Mouse (Mus musculus): ENCODE measurements around the gene Haus6. TPM values are rescaled to one million over a fixed set of nuclear protein-coding genes. Genes with fewer than 3 reads are reported as not detected.
"Not testable (repeated sequence)": the region's sequence is repeated elsewhere in the genome, so short reads cannot be mapped to it uniquely, and the experiment has no call there.

Gene Haus6
- 21.7 and 38.2 TPM in 2 replicates for polyA plus RNA-seq (2012; rRNA removed)

- TF ChIP-seq CTCF (IDR thresholded peaks at IDR 0.05; ENCODE audit: borderline replicate concordance, control insufficient read depth, extremely low read depth, insufficient read depth, low read length, poor library complexity) (no peak), POLR2A (IDR thresholded peaks at IDR 0.05; ENCODE audit: control insufficient read depth, extremely low read depth, insufficient read depth, low read length, poor library complexity) (peak; percentile 67)
- H3K27ac ChIP-seq (ENCODE audit: control insufficient read depth, insufficient read depth, low read length): peak within 1 kb of the TSS; percentile 19; the same call in 1 of the 2 replicates
- WGBS: under 1% methylated on average over 59 of the region's 59 CpGs
Measured at GRCm38 (mm10) chr4:86611524-86612288, at the start of gene Haus6. TSS of gene Haus6 (minus strand) at chr4:86612055.

DNA sequence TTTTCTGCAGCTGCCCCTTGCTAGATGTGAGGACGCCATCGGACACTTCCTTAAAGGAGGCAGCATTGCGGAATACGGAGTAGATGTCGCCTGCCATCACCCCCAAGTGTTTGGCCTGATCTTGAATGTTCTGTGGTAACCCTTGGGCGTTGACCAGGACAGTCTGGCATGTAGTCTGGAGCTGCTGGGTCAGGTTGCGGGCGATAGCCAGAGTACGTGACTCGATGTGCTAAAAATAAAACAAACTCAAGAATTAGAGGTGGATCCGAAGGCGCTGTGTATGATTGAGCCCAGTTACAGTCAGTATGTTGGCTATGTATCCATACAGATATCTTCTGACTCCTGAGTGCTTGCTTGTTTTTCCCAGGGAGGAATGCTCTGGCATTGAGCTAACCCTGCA lies 45.3 kb upstream of the Haus6 start:
- no peak for TF ChIP-seq POLR2A (IDR thresholded peaks at IDR 0.05; ENCODE audit: control insufficient read depth, extremely low read depth, insufficient read depth, low read length, poor library complexity)
- TF ChIP-seq CTCF (IDR thresholded peaks at IDR 0.05; ENCODE audit: borderline replicate concordance, control insufficient read depth, extremely low read depth, insufficient read depth, low read length, poor library complexity): no peak
- WGBS: 97% methylated on average over 12 of the region's 12 CpGs
- H3K36me3 ChIP-seq (ENCODE audit: control insufficient read depth, insufficient read depth, low read length): peaks cover 41% of the 10 kb centered on the region

More at GRCm38 (mm10) chr4:86611524-86612288, at the start of gene Haus6:
- no peaks in the 10 kb centered on the region for H3K27me3 ChIP-seq (ENCODE audit: control insufficient read depth, insufficient read depth, low read length)
- DNase-seq: peak; percentile 88
- H3K36me3 ChIP-seq (ENCODE audit: control insufficient read depth, insufficient read depth, low read length): no peaks in the 10 kb centered on the region
- H3K4me3 ChIP-seq (ENCODE audit: control insufficient read depth, insufficient read depth, low read length): peak within 1 kb of the TSS; percentile 69
- H3K4me1 ChIP-seq (replicated peaks; ENCODE audit: control insufficient read depth, insufficient read depth, low read length): peaks cover 6% of the 10 kb centered on the region

DNA sequence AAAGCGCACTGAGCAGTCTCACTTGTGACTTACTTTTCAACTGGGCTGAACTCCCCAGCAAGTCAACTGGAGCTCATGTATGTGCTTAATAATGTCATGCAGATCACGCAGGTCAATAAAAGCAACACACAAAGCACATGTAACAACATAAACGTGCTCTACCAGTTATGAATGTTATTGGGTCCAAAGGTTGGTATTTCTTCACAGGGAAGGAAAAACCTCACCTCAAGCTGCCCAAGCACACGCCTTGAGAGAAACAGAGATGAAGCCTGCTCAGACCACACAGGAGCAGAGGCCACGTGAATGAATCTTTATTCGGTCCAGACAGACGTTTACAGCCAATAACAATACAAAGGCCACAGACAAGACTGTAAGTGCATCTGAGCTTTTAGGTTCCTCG lies 44.6 kb upstream of the Haus6 start:
- not testable (repeated sequence) for H3K4me1 ChIP-seq (replicated peaks; ENCODE audit: control insufficient read depth, insufficient read depth, low read length); DNase-seq; H3K27me3 ChIP-seq (ENCODE audit: control insufficient read depth, insufficient read depth, low read length); H3K27ac ChIP-seq (ENCODE audit: control insufficient read depth, insufficient read depth, low read length); H3K4me3 ChIP-seq (ENCODE audit: control insufficient read depth, insufficient read depth, low read length)
- peaks cover 36% of the 10 kb centered on the region for H3K36me3 ChIP-seq (ENCODE audit: control insufficient read depth, insufficient read depth, low read length)
- WGBS: 97% methylated on average over 8 of the region's 8 CpGs

More for the DNA sequence above, 45.3 kb upstream of the Haus6 start:
- H3K4me3 ChIP-seq (ENCODE audit: control insufficient read depth, insufficient read depth, low read length): no peak overlapping the region
- H3K4me1 ChIP-seq (replicated peaks; ENCODE audit: control insufficient read depth, insufficient read depth, low read length): no peaks in the 10 kb centered on the region
- no peak overlapping the region for H3K27ac ChIP-seq (ENCODE audit: control insufficient read depth, insufficient read depth, low read length)
- no peaks in the 10 kb centered on the region for H3K27me3 ChIP-seq (ENCODE audit: control insufficient read depth, insufficient read depth, low read length)
- DNase-seq: no peak

- Histone ChIP-seq H3K36me3 (ENCODE audit: control insufficient read depth, insufficient read depth, low read length) (peaks cover 6% of the 10 kb centered on the region), H3K27ac (ENCODE audit: control insufficient read depth, insufficient read depth, low read length) (no peak overlapping the region), H3K4me3 (ENCODE audit: control insufficient read depth, insufficient read depth, low read length) (no peak overlapping the region), H3K27me3 (ENCODE audit: control insufficient read depth, insufficient read depth, low read length) (no peaks in the 10 kb centered on the region), H3K4me1 (replicated peaks; ENCODE audit: control insufficient read depth, insufficient read depth, low read length) (no peaks in the 10 kb centered on the region)
- WGBS: 92% methylated on average over 10 of the region's 10 CpGs
- TF ChIP-seq POLR2A (IDR thresholded peaks at IDR 0.05; ENCODE audit: control insufficient read depth, extremely low read depth, insufficient read depth, low read length, poor library complexity) (no peak), CTCF (IDR thresholded peaks at IDR 0.05; ENCODE audit: borderline replicate concordance, control insufficient read depth, extremely low read depth, insufficient read depth, low read length, poor library complexity) (no peak)
- peak; percentile 13 for DNase-seq
Measured at GRCm38 (mm10) chr4:86651686-86652384, 40.0 kb upstream of the Haus6 start.

GRCm38 (mm10) chr4:86648394-86648793 lies 36.5 kb upstream of the Haus6 start:
- not testable (repeated sequence) for H3K4me1 ChIP-seq (replicated peaks; ENCODE audit: control insufficient read depth, insufficient read depth, low read length); H3K27ac ChIP-seq (ENCODE audit: control insufficient read depth, insufficient read depth, low read length); H3K4me3 ChIP-seq (ENCODE audit: control insufficient read depth, insufficient read depth, low read length); H3K27me3 ChIP-seq (ENCODE audit: control insufficient read depth, insufficient read depth, low read length); H3K36me3 ChIP-seq (ENCODE audit: control insufficient read depth, insufficient read depth, low read length); DNase-seq
- 97% methylated on average over 11 of the region's 13 CpGs for WGBS

- not testable (repeated sequence) for H3K36me3 ChIP-seq (ENCODE audit: control insufficient read depth, insufficient read depth, low read length)
Measured at GRCm38 (mm10) chr4:86637561-86637960, 25.7 kb upstream of the Haus6 start.

GRCm38 (mm10) chr4:86634873-86635272 lies 23.0 kb upstream of the Haus6 start:
- not testable (repeated sequence) for H3K27me3 ChIP-seq (ENCODE audit: control insufficient read depth, insufficient read depth, low read length); H3K4me3 ChIP-seq (ENCODE audit: control insufficient read depth, insufficient read depth, low read length); H3K27ac ChIP-seq (ENCODE audit: control insufficient read depth, insufficient read depth, low read length); H3K4me1 ChIP-seq (replicated peaks; ENCODE audit: control insufficient read depth, insufficient read depth, low read length); H3K36me3 ChIP-seq (ENCODE audit: control insufficient read depth, insufficient read depth, low read length); DNase-seq

More at GRCm38 (mm10) chr4:86637561-86637960, 25.7 kb upstream of the Haus6 start:
- H3K4me3 ChIP-seq (ENCODE audit: control insufficient read depth, insufficient read depth, low read length); H3K27ac ChIP-seq (ENCODE audit: control insufficient read depth, insufficient read depth, low read length); H3K27me3 ChIP-seq (ENCODE audit: control insufficient read depth, insufficient read depth, low read length); H3K4me1 ChIP-seq (replicated peaks; ENCODE audit: control insufficient read depth, insufficient read depth, low read length); DNase-seq: not testable (repeated sequence)
- 98% methylated on average over 9 of the region's 9 CpGs for WGBS

GRCm38 (mm10) chr4:86634312-86634711 lies 22.5 kb upstream of the Haus6 start:
- H3K36me3 ChIP-seq (ENCODE audit: control insufficient read depth, insufficient read depth, low read length); H3K27ac ChIP-seq (ENCODE audit: control insufficient read depth, insufficient read depth, low read length); DNase-seq; H3K4me3 ChIP-seq (ENCODE audit: control insufficient read depth, insufficient read depth, low read length); H3K27me3 ChIP-seq (ENCODE audit: control insufficient read depth, insufficient read depth, low read length); H3K4me1 ChIP-seq (replicated peaks; ENCODE audit: control insufficient read depth, insufficient read depth, low read length): not testable (repeated sequence)

DNA sequence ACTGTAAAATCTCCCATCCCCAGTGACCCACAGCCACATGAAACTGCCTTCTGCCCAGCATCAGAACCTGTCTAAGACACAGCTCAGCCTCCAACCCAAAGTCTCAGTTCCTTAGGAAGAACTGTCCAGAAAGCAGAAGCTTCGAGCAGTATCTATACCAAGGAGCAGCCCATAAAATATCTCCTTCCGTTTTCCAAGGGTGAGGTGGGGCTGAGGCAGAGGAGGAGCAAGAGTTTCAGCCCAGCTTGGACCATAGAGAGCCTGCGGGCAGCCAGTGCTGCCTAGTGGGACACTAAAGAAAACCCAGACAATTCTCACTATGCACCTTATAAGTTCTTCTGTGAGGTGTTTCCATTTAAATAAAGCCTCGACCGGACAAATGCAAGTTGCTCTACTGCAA lies 20.7 kb upstream of the Haus6 start:
- not testable (repeated sequence) for H3K27ac ChIP-seq (ENCODE audit: control insufficient read depth, insufficient read depth, low read length); H3K36me3 ChIP-seq (ENCODE audit: control insufficient read depth, insufficient read depth, low read length); H3K4me1 ChIP-seq (replicated peaks; ENCODE audit: control insufficient read depth, insufficient read depth, low read length); H3K4me3 ChIP-seq (ENCODE audit: control insufficient read depth, insufficient read depth, low read length); H3K27me3 ChIP-seq (ENCODE audit: control insufficient read depth, insufficient read depth, low read length); DNase-seq
- WGBS: 58% methylated on average over 4 of the region's 5 CpGs
